Mouse (Mus musculus): ENCODE data around the gene Fam131a.

Gene Fam131a

GRCm38 (mm10) chr16:20708939-20709734 is 16.1 kb downstream of the Fam131a start:
- TF ChIP-seq NANOG (IDR thresholded peaks at IDR 0.05; ENCODE audit: borderline replicate concordance, low read length) (no peak), POU5F1 (IDR thresholded peaks at IDR 0.05; ENCODE audit: borderline replicate concordance, low read length) (no peak), CTCF (conservative IDR thresholded peaks at IDR 0.05; ENCODE audit: low read length) (peak; percentile 63)
- H3K4me3 ChIP-seq (replicated peaks; ENCODE audit: low read length) = no peak overlapping the region
- no peaks in the 10 kb centered on the region for H3K27me3 ChIP-seq (ENCODE audit: insufficient read depth, low read length)
- H3K9me3 ChIP-seq (ENCODE audit: low read length) = peaks cover 32% of the 10 kb centered on the region
- peaks cover 85% of the 10 kb centered on the region for H3K4me1 ChIP-seq (replicated peaks; ENCODE audit: low read depth, low read length)
- H3K36me3 ChIP-seq (ENCODE audit: insufficient read depth, low read length) = peaks cover 98% of the 10 kb centered on the region

GRCm38 (mm10) chr16:20710370-20710769 is 17.3 kb downstream of the Fam131a start:
- Histone ChIP-seq H3K4me3 (replicated peaks; ENCODE audit: low read length) (no peak overlapping the region), H3K27me3 (ENCODE audit: insufficient read depth, low read length) (no peaks in the 10 kb centered on the region), H3K4me1 (replicated peaks; ENCODE audit: low read depth, low read length) (peaks cover 85% of the 10 kb centered on the region), H3K36me3 (ENCODE audit: insufficient read depth, low read length) (peaks cover 85% of the 10 kb centered on the region), H3K9me3 (ENCODE audit: low read length) (peaks cover 32% of the 10 kb centered on the region)
- no peak for TF ChIP-seq CTCF (conservative IDR thresholded peaks at IDR 0.05; ENCODE audit: low read length)
- TF ChIP-seq NANOG (IDR thresholded peaks at IDR 0.05; ENCODE audit: borderline replicate concordance, low read length) = no peak
- TF ChIP-seq POU5F1 (IDR thresholded peaks at IDR 0.05; ENCODE audit: borderline replicate concordance, low read length) = no peak

- H3K27me3 ChIP-seq (ENCODE audit: insufficient read depth, low read length) = no peaks in the 10 kb centered on the region
- H3K4me3 ChIP-seq (replicated peaks; ENCODE audit: low read length) = no peak overlapping the region
- TF ChIP-seq CTCF (conservative IDR thresholded peaks at IDR 0.05; ENCODE audit: low read length) (no peak), POU5F1 (IDR thresholded peaks at IDR 0.05; ENCODE audit: borderline replicate concordance, low read length) (no peak), NANOG (IDR thresholded peaks at IDR 0.05; ENCODE audit: borderline replicate concordance, low read length) (no peak)
- H3K9me3 ChIP-seq (ENCODE audit: low read length) = peaks cover 32% of the 10 kb centered on the region
- H3K36me3 ChIP-seq (ENCODE audit: insufficient read depth, low read length) = peaks cover 81% of the 10 kb centered on the region
- H3K4me1 ChIP-seq (replicated peaks; ENCODE audit: low read depth, low read length) = peaks cover 84% of the 10 kb centered on the region
Observed at GRCm38 (mm10) chr16:20710810-20711209, 17.8 kb downstream of the Fam131a start.

GRCm38 (mm10) chr16:20712190-20712589 is 19.1 kb downstream of the Fam131a start:
- Histone ChIP-seq H3K9me3 (ENCODE audit: low read length) (peaks cover 32% of the 10 kb centered on the region), H3K4me1 (replicated peaks; ENCODE audit: low read depth, low read length) (peaks cover 75% of the 10 kb centered on the region), H3K4me3 (replicated peaks; ENCODE audit: low read length) (no peak overlapping the region), H3K36me3 (ENCODE audit: insufficient read depth, low read length) (peaks cover 67% of the 10 kb centered on the region), H3K27me3 (ENCODE audit: insufficient read depth, low read length) (no peaks in the 10 kb centered on the region)
- TF ChIP-seq CTCF (conservative IDR thresholded peaks at IDR 0.05; ENCODE audit: low read length) (no peak), POU5F1 (IDR thresholded peaks at IDR 0.05; ENCODE audit: borderline replicate concordance, low read length) (no peak), NANOG (IDR thresholded peaks at IDR 0.05; ENCODE audit: borderline replicate concordance, low read length) (no peak)

GRCm38 (mm10) chr16:20712889-20713288 is 19.8 kb downstream of the Fam131a start:
- Histone ChIP-seq H3K9me3 (ENCODE audit: low read length) (peaks cover 32% of the 10 kb centered on the region), H3K4me3 (replicated peaks; ENCODE audit: low read length) (peak overlapping the region; percentile 23; the same call in 1 of the 2 replicates), H3K4me1 (replicated peaks; ENCODE audit: low read depth, low read length) (peaks cover 69% of the 10 kb centered on the region), H3K27me3 (ENCODE audit: insufficient read depth, low read length) (no peaks in the 10 kb centered on the region), H3K36me3 (ENCODE audit: insufficient read depth, low read length) (peaks cover 60% of the 10 kb centered on the region)
- no peak for TF ChIP-seq POU5F1 (IDR thresholded peaks at IDR 0.05; ENCODE audit: borderline replicate concordance, low read length)
- no peak for TF ChIP-seq CTCF (conservative IDR thresholded peaks at IDR 0.05; ENCODE audit: low read length)
- TF ChIP-seq NANOG (IDR thresholded peaks at IDR 0.05; ENCODE audit: borderline replicate concordance, low read length) = no peak

GRCm38 (mm10) chr16:20714307-20715080 is 21.5 kb downstream of the Fam131a start:
- Histone ChIP-seq H3K27me3 (ENCODE audit: insufficient read depth, low read length) (no peaks in the 10 kb centered on the region), H3K9me3 (ENCODE audit: low read length) (peaks cover 29% of the 10 kb centered on the region), H3K36me3 (ENCODE audit: insufficient read depth, low read length) (peaks cover 46% of the 10 kb centered on the region), H3K4me1 (replicated peaks; ENCODE audit: low read depth, low read length) (peaks cover 62% of the 10 kb centered on the region), H3K4me3 (replicated peaks; ENCODE audit: low read length) (peak overlapping the region; percentile 88)
- no peak for TF ChIP-seq CTCF (conservative IDR thresholded peaks at IDR 0.05; ENCODE audit: low read length)
- no peak for TF ChIP-seq POU5F1 (IDR thresholded peaks at IDR 0.05; ENCODE audit: borderline replicate concordance, low read length)
- no peak for TF ChIP-seq NANOG (IDR thresholded peaks at IDR 0.05; ENCODE audit: borderline replicate concordance, low read length)

GRCm38 (mm10) chr16:20715161-20715560 is 22.1 kb downstream of the Fam131a start:
- peak overlapping the region; percentile 88 for H3K4me3 ChIP-seq (replicated peaks; ENCODE audit: low read length)
- no peak for TF ChIP-seq CTCF (conservative IDR thresholded peaks at IDR 0.05; ENCODE audit: low read length)
- TF ChIP-seq POU5F1 (IDR thresholded peaks at IDR 0.05; ENCODE audit: borderline replicate concordance, low read length) = no peak
- no peak for TF ChIP-seq NANOG (IDR thresholded peaks at IDR 0.05; ENCODE audit: borderline replicate concordance, low read length)
- H3K27me3 ChIP-seq (ENCODE audit: insufficient read depth, low read length) = no peaks in the 10 kb centered on the region
- peaks cover 22% of the 10 kb centered on the region for H3K9me3 ChIP-seq (ENCODE audit: low read length)
- peaks cover 46% of the 10 kb centered on the region for H3K36me3 ChIP-seq (ENCODE audit: insufficient read depth, low read length)
- peaks cover 63% of the 10 kb centered on the region for H3K4me1 ChIP-seq (replicated peaks; ENCODE audit: low read depth, low read length)

- Histone ChIP-seq H3K9me3 (ENCODE audit: low read length) (peaks cover 18% of the 10 kb centered on the region), H3K36me3 (ENCODE audit: insufficient read depth, low read length) (peaks cover 46% of the 10 kb centered on the region)
- TF ChIP-seq NANOG (IDR thresholded peaks at IDR 0.05; ENCODE audit: borderline replicate concordance, low read length) (no peak), CTCF (conservative IDR thresholded peaks at IDR 0.05; ENCODE audit: low read length) (no peak), POU5F1 (IDR thresholded peaks at IDR 0.05; ENCODE audit: borderline replicate concordance, low read length) (no peak)
Observed at GRCm38 (mm10) chr16:20715566-20715965, 22.5 kb downstream of the Fam131a start.

More at GRCm38 (mm10) chr16:20715566-20715965, 22.5 kb downstream of the Fam131a start:
- Histone ChIP-seq H3K4me3 (replicated peaks; ENCODE audit: low read length) (peak overlapping the region; percentile 88), H3K4me1 (replicated peaks; ENCODE audit: low read depth, low read length) (peaks cover 67% of the 10 kb centered on the region), H3K27me3 (ENCODE audit: insufficient read depth, low read length) (no peaks in the 10 kb centered on the region)

Measured in E14TG2a.4 (cell line).